Mouse (Mus musculus) kidney, postnatal 14 days (tissue): ENCODE data around the gene Bmp7.
A peak's percentile ranks its signal among the peaks of the same experiment; 100 is the strongest.

Experiments
- DNase-seq: peaks from one replicate; pipeline ENCODE4 v3.0.0; 2022; ENCODE audit warnings: mixed read lengths

The Bmp7 gene

GRCm38 (mm10) chr2:172940799-172941163 lies 660 bp upstream of the Bmp7 start:
- DNase-seq = no peak

GRCm38 (mm10) chr2:172939639-172940002 lies 500 bp downstream of the Bmp7 start:
- DNase-seq = no peak

GRCm38 (mm10) chr2:172938761-172939638 lies 1.1 kb downstream of the Bmp7 start:
- peak; percentile 83 for DNase-seq

GRCm38 (mm10) chr2:172937326-172938190 lies 2.6 kb downstream of the Bmp7 start:
- no peak for DNase-seq

DNA sequence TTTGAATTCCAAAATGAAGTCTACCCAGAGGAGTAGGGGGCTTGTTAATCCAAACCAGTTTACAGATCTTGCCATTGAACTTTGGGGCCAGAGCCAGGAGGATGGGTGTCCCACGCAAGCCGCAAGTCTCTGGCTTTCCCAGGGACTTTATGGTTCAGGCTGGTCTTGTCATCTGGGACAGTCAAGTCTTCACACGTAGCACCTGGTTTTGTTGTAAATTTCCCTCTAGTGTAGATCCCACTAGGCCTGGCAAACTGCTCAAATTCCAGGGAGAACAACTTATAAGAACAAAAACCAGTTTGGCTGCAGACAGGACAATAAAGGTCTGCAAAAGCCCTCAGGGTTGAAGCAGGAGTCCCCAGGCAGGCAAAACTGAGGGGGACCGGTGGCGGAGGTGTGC lies 3.3 kb downstream of the Bmp7 start:
- DNase-seq = no peak

DNA sequence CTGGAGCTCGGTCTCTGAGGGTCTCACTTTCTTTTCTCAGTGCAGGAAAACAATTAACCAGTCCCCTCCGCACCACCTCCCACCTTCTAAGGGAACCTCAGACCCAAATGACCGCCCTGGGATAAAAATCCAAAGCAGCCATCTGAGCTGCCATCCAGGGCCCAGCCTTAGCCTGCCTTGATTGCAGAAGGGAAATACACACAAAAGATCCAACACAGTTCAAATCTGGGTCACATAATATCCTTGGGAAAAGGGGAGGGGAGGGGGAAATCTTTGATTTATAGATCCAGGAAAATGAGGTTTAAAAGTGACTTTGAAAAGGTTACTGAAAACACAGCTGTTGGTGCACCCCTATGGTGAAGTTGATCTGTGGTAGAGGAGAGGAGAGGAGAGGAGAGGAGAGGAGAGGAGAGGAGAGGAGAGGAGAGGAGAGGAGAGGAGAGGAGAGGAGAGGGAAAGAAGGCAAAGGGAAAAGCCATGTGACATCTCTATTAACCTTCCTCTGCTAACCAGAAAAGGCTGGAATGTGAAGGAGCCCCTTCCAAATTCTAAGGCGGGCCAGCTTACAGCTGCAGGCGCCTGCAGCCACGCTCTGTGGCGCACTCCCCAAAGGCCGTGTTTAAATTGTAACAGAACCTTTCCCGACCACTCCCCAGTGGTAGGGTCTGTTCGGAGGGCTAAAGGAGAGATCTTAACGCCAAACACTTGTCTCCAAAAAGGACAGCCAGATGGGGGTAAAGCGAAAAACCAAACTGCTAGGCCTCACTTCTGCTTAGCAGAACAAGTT lies 4.2 kb downstream of the Bmp7 start:
- no peak for DNase-seq

DNA sequence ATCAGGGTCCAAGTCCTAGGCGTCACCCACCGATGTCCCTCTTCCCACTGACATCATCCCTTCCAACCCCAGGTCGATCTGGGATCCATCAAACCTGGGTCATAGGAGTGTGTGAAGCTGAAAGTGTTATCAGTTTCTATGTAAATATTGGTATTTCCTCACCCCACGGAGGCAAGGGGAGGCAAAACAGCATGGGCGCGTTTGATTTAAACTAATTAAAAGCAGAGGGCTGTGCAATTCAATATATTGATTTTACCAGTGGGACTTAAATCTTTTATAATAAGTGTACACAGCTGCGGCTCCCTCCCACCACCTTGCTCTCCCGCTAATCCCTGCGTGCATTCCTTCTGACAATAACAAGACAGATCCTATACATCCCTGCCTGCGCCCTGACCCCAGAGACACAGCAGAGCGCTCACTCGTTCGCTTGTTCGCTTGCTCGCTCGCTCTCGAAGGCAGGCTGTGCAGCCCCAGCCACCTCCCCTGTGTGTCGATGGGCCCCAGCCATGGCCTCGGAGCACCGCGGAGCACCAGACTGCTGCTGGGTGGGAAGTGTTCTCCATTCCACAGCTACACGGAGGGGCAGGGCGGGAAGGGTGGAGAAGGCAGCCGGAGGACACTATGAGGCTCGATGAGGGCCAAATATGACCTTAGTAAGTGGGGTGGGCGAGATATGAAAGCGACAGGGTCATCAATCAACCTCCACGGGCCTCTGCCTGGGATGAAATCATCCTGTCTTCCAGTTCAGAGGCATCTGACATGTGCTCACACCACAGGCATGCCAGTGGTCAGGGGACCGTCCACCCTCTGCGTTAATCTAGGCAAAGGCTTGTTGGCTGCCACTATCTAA lies 5.0 kb downstream of the Bmp7 start:
- no peak for DNase-seq

DNA sequence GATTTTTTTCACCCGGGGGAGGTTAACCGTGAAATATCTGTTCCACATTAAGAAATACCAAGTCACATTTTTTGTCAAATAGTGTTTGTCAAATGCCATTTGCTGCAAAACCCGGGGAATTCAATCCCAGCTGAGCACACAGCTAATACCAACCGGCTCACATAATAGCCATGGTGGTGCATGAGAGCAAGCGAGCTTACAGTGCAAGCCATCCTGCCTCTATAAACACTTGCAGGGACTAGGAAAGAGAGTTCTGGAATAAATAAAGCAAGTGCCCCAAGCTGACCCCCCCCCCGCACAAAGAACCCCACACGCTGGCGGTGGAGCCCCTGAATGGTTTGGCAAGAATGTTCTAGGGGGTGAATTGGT lies 5.7 kb downstream of the Bmp7 start:
- no peak for DNase-seq

DNA sequence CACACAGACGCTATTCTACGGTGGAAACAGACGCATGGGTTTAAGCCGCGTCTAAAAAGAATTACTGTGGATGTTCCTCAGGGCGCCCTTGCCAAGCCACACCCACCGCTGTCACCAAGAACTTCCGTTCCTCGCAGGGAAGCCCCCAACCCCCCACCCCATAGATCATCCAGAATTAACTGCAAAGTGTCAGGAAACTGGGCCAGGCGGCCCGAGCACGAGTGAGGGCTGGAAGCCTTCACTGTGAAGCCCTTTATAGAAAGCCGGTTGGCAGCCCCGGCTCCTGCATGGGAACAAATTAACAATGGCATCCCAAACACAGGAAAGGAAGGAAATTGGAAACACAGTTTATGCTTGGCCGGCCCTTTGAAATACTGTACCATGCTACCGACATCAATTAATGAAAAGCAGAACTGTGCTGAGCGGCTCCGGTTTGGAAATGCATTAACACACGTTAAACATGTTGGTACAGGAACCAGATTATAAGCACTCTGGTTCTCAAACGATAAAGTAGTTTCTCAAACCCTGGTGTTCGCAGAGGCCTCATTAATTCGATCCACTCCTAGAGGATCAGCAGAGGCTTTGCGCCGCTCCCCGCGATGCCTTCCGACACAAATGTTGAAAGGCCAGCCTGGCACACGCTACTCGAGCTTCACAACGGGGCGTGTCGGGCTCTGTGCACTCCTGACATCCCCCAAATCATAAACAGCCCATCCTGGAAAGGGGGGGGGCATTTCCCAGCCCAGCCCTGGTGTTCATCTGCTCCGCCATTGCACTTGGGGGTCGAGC lies 6.3 kb downstream of the Bmp7 start:
- peak; percentile 81 for DNase-seq

DNA sequence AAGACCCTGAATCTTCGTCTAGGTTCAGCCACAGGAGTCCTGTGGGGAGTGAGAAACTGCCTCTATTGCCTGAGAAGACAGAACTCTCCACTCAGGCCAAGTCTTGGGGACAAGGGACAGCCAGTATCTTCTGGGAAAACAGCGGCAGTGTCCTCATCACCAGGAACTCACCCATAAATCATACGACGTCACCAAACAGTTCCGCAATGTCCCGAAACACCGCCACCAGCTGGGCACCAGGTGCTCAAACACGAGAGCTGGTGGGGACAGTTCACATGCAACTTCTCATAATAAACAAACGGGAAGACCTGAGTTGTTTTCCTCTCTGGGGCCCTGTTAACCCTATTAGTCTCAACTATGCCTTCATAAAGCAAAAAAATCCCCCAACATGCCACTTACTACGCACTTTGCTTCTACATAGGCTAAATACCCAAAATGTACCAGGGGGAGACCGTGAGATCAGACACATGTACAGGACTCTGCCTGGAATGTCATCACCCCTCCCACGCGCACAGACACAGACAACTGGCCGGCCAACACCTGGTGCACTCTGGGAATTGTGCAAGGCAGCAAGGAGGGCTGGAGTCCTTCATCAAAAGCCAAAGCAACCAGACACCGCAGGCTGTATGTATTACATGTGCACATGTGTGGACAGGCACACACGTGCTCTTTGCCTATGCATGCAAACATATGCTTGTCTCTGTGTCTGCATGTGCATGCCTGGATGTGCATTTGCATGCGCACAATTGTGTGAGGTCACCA lies 8.8 kb downstream of the Bmp7 start:
- peak; percentile 56 for DNase-seq

GRCm38 (mm10) chr2:172929905-172930436 lies 10.2 kb downstream of the Bmp7 start:
- DNase-seq = peak; percentile 77

DNA sequence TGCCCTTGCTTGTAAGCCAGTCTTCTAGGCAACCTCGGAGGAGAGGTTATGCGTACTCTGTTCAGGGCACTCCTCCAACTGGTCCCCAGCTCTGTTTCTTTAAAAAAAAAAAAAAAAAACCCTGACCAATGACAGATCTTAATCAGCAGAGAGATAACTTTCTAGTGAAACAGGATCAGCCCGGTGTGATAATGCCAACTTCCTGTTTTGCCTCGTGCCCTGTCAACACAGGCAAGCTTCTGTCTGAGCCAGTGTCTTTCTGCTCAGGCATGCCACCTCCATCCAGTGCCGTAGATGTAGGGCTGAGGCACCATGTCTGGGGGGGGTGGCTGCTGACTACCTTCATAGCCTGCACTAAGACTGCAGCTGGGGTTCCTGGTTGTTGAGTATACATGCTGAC lies 12.5 kb downstream of the Bmp7 start:
- DNase-seq = no peak

DNA sequence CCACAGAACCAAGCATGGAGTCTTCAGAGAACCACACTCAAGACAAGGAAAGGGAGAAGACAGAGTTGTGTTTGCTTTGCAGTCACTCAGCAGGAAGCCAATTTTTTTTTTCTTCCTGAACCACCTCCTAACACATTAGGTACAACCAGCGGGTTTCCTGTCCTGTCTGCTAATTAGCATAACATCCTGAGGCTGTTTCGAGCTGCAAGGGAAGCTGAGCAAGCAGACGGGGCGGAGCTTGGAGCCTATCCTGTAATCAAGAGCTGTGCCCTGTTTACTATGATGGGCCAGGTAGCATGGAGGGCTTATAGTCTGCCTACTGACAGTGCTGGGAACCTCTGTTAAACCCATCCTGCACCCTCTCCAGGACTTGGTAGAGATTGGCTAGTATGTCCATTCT lies 13.8 kb downstream of the Bmp7 start:
- DNase-seq = no peak

GRCm38 (mm10) chr2:172924961-172925360 lies 15.2 kb downstream of the Bmp7 start:
- no peak for DNase-seq

DNA sequence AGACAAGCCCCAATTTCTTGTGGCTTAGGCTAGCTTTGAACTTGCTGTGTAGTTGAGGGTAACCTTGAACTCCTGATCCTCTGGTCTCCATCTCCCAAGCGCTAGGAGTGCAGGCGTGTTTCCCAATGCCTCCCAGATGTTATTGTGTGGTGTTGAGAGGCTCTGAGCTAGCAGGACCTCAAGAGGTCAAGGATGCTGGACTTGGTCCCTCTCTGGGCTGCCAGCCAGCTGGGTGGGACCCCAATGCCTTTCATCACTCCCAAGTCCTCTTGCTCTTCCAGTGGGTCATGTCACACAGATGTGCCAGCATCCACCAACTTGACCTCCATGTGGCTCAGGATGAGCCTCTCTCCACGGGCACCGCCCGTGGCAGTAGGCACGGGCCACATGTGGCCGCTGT lies 16.9 kb downstream of the Bmp7 start:
- no peak for DNase-seq

- DNase-seq = no peak
These were observed 17.5 kb downstream of the Bmp7 start for GRCm38 (mm10) chr2:172922597-172922996.

DNA sequence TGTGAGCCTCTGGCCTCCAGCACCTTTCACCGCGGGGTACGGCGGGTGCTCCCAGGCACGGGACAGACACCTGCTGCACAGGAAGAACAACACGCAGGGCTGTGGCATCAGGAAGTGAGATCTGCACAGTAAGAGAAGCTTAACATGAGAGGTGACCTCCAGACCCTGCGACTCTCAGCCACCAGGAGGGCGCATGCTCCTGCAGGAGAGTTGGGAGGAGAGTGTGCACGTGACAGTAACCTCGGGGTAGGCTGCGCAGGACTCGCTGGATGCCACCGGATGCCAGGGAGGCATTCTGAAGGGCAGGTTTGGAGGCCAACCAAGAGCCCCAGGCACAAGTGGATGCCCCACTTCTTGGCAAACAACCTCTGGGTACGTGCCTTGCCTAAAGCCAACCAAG lies 26.1 kb downstream of the Bmp7 start:
- DNase-seq = peak; percentile 48

- DNase-seq = no peak
These were observed 28.4 kb downstream of the Bmp7 start for GRCm38 (mm10) chr2:172911715-172912114.

GRCm38 (mm10) chr2:172911157-172911556 lies 29.0 kb downstream of the Bmp7 start:
- no peak for DNase-seq

DNA sequence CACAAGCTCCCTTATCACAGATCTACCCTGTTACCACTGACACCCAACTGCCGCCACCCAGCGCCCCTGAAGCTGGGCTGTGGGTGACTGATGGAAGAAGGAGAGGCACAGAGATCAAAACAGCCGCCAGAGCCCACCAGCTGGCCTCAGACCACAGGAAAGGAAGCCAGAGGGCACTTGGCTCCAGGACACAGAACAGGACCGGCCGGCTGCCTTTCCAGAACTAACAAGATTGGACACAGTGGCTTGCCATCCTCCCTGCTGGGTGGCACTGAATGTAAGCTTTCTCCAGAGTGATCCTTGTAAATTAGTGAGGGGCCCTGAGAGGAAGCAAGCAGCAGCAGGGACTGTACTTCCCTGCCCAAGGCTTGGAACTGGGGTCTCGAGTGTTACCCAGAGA lies 30.7 kb downstream of the Bmp7 start:
- no peak for DNase-seq
